Comparison of ENCODE assay signal across 21 mouse cellular contexts in the genomic region with DNA sequence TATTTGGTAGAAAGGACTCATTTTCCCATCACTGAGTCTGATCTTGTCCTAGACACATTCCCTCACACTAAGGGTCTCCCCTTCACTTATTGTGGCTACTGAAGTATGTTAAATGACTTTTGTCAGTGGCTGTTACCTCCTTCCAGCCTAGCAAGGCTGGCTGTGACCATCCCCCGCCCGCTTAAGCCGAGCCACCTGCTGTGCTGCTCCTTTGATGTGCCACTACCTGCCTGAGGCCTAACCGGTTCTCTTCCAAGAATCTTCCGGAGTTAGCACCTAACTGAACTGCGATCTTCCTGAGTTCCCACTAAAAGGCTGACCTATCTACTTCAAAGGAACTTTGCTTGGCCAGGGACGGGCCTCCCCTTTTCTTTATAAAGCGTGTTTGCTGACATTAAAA. TPM values are rescaled to one million over a fixed set of nuclear protein-coding genes. Genes with fewer than 3 reads are reported as not detected.
A peak's percentile ranks its signal among the peaks of the same experiment; 100 is the strongest.
DNase-seq lines count a peak whose midpoint lies in the region; ATAC-seq and TF ChIP-seq lines count a peak whose summit lies in the region.
"Not testable (repeated sequence)": the region's sequence is repeated elsewhere in the genome, so short reads cannot be mapped to it uniquely, and the experiment has no call there.
"Had no signal": no experiment of that assay in that cellular context is flagged by ENCODE, and none has a peak within 500 bp of the region (broad histone marks: within the 10 kb centered on the region; RNA-seq: fewer than 3 reads in every experiment).

No protein-coding gene starts in this region.

- H3K27ac ChIP-seq in ES-Bruce4 (ENCODE audit: insufficient read depth, low read length): not testable (repeated sequence)

- not testable (repeated sequence) for H3K36me3 ChIP-seq in ES-Bruce4 (ENCODE audit: control insufficient read depth, insufficient read depth, low read length, poor library complexity, severe bottlenecking)

- peak; percentile 46 for DNase-seq in R1 (ENCODE audit: low read depth, low spot score)
- peak; percentile 60 for DNase-seq in thymus, postnatal 0 days (ENCODE audit: low spot score)
- peak; percentile 41 for DNase-seq in thymus, postnatal 25 days

- not testable (repeated sequence) for H3K9me3 ChIP-seq in ES-Bruce4 (replicated peaks; ENCODE audit: control insufficient read depth, insufficient read depth, low read length, poor library complexity, severe bottlenecking)

- H3K27me3 ChIP-seq in ES-Bruce4 (ENCODE audit: control insufficient read depth, insufficient read depth, low read length, poor library complexity, severe bottlenecking): not testable (repeated sequence)

- peak; percentile 58 for ATAC-seq in activated CD4-positive, CD25-positive, alpha-beta regulatory T cell, adult 4 months
- peak; percentile 51 for ATAC-seq in inflammation-experienced regulatory T-cells, adult 6 months

- not testable (repeated sequence) for H3K9ac ChIP-seq in ES-Bruce4 (ENCODE audit: low read depth, poor library complexity, severe bottlenecking)

- TF ChIP-seq EP300 in ES-Bruce4 (IDR thresholded peaks at IDR 0.05; ENCODE audit: insufficient read depth, low read depth, low read length): peak; percentile 74

- H3K4me1 ChIP-seq in ES-Bruce4 (ENCODE audit: control insufficient read depth, insufficient read depth, low read length): not testable (repeated sequence)

- H3K4me3 ChIP-seq in ES-Bruce4 (ENCODE audit: low read depth, low read length): not testable (repeated sequence)

- not testable (repeated sequence) for TF ChIP-seq CTCF in ES-Bruce4 (IDR thresholded peaks at IDR 0.05; ENCODE audit: low read depth, low read length)

- TF ChIP-seq POLR2A in ES-Bruce4 (IDR thresholded peaks at IDR 0.05; ENCODE audit: insufficient read depth, low read length): not testable (repeated sequence)

RNA-seq across cellular contexts. Expression of gene Gpr83, which starts 16.6 kb away (rescaled TPM):
- polyA plus RNA-seq in ES-Bruce4 (2011; ENCODE audit: insufficient read depth, insufficient read length, low read depth, missing spikeins): not detected in 2 replicates
- polyA plus RNA-seq in activated CD4-positive, CD25-positive, alpha-beta regulatory T cell, adult 4 months (2017; shearing (Covaris generic)): 10 to 100 TPM; 88.3 to 94.9 TPM
- polyA plus RNA-seq in inflammation-experienced regulatory T-cells, adult 6 months (2017; shearing (Covaris generic)): 100 to 1,000 TPM in 1 of 3 experiments, 10 to 100 TPM in 1, 1 to 10 TPM in 1; 1.2 to 109 (median 83.0) TPM
- 7.4 and 9.4 TPM in 2 replicates for polyA plus RNA-seq in thymus, postnatal 0 days (2015; fragmentation: Nextera tagmentation; extraction: Ambion mirVana)
- polyA plus RNA-seq: C2C12; G1E; heart, embryonic 11.5 days; Patski had no signal

RNA-seq across cellular contexts. Expression of gene Izumo1r, which starts 27.2 kb away (rescaled TPM):
- polyA plus RNA-seq in ES-Bruce4 (2011; ENCODE audit: insufficient read depth, insufficient read length, low read depth, missing spikeins): not detected in 2 replicates
- 1,000 to 10,000 TPM in 1 of 2 experiments, 100 to 1,000 TPM in 1; 971 to 1,075 TPM for polyA plus RNA-seq in activated CD4-positive, CD25-positive, alpha-beta regulatory T cell, adult 4 months (2017; shearing (Covaris generic))
- 1,000 to 10,000 TPM in 2 of 3 experiments, 100 to 1,000 TPM in 1; 294 to 1,489 (median 1,424) TPM for polyA plus RNA-seq in inflammation-experienced regulatory T-cells, adult 6 months (2017; shearing (Covaris generic))
- polyA plus RNA-seq in thymus, postnatal 0 days (2015; fragmentation: Nextera tagmentation; extraction: Ambion mirVana): 14.7 and 21.0 TPM in 2 replicates
- polyA plus RNA-seq: C2C12; cerebellum, adult 2 months; forebrain, embryonic 11.5 days; forebrain, embryonic 14.5 days; forebrain, postnatal 0 days; frontal cortex, adult 2 months; G1E; heart, embryonic 11.5 days; heart, embryonic 14.5 days; hindbrain, embryonic 11.5 days; hindbrain, embryonic 14.5 days; hindbrain, postnatal 0 days; intestine, embryonic 14.5 days; intestine, postnatal 0 days; Patski had no signal

Comparison
In these comparisons a context has a peak if more than half of its experiments do, and no peak if none do; other contexts are left out.
1. RNA of gene Izumo1r, which starts 27.2 kb away (polyA plus RNA-seq): 294 to 1,489 TPM in inflammation-experienced regulatory T-cells, adult 6 months and 971 to 1,075 TPM in activated CD4-positive, CD25-positive, alpha-beta regulatory T cell, adult 4 months; 14.7 to 21.0 TPM in thymus, postnatal 0 days and not detected in ES-Bruce4; every median in the first group is over 10 times any median in the second.
2. Peak in every context shown above with its lines, with median percentiles within 50 percentile points of each other: DNase-seq.